Mouse (Mus musculus) C2C12 (cell line): ENCODE data around the gene Pcbp3.

ENCODE experiments used
- CTCF ChIP-seq: IDR thresholded peaks from one replicate; pipeline ENCODE4 v1.5.1; 2011; ENCODE audit not compliant: control insufficient read depth, insufficient read depth, insufficient read length
- MAX ChIP-seq: IDR thresholded peaks from one replicate; pipeline ENCODE4 v1.6.1; 2011; ENCODE audit warnings: mild to moderate bottlenecking, control low read depth
- MYOG ChIP-seq: IDR thresholded peaks from one replicate; pipeline ENCODE4 v1.6.1; 2011; ENCODE audit not compliant: control insufficient read depth, insufficient read length; ENCODE audit errors: extremely low read depth
- USF1 ChIP-seq: IDR thresholded peaks from one replicate; pipeline ENCODE4 v1.6.1; 2011; ENCODE audit warnings: low read depth, mild to moderate bottlenecking, control low read depth, moderate library complexity

- TF ChIP-seq CTCF: no peak
- TF ChIP-seq MYOG: no peak
- no peak for TF ChIP-seq MAX
- no peak for TF ChIP-seq USF1
Observed at GRCm38 (mm10) chr10:76841220-76841619, 120.5 kb downstream of the Pcbp3 start.
